Mouse (Mus musculus) cortical plate, adult 2 months (tissue): ENCODE data around the gene Aire. TPM values are rescaled to one million over a fixed set of nuclear protein-coding genes. Genes with fewer than 3 reads are reported as not detected.
"Not testable (repeated sequence)": the region's sequence is repeated elsewhere in the genome, so short reads cannot be mapped to it uniquely, and the experiment has no call there.

Source experiments
- H3K27ac ChIP-seq: fragments of 200-500 bp; 2 replicates; pipeline ENCODE4 v1.5.1; 2012; ENCODE audit warnings: low read length, control low read depth, inconsistent platforms; ENCODE audit not compliant: insufficient read depth
- H3K4me1 ChIP-seq: fragments of 200-500 bp; 2 replicates; pipeline ENCODE4 v1.6.1; 2011; ENCODE audit warnings: low read length; ENCODE audit not compliant: control insufficient read depth, insufficient read depth
- H3K4me3 ChIP-seq: fragments of 200-500 bp; 2 replicates; pipeline ENCODE4 v1.5.1; 2011; ENCODE audit warnings: mild to moderate bottlenecking, low read length, control low read depth; ENCODE audit not compliant: insufficient read depth
- CTCF ChIP-seq: fragments of 200-500 bp; IDR thresholded peaks from 2 replicates; pipeline ENCODE4 v1.5.1; 2011; ENCODE audit warnings: mild to moderate bottlenecking, control low read depth, low read length; ENCODE audit not compliant: insufficient read depth; ENCODE audit errors: extremely low read depth
- POLR2A ChIP-seq: fragments of 200-500 bp; IDR thresholded peaks from 2 replicates; pipeline ENCODE4 v1.6.1; 2011; ENCODE audit warnings: mild to moderate bottlenecking, low read length, control low read depth; ENCODE audit not compliant: insufficient read depth; ENCODE audit errors: extremely low read depth
- polyA plus RNA-seq: library from polyadenylated mRNA; depleted of rRNA; stranded (reverse); fragments of >200 nt; gene quantifications from 2 replicates; pipeline ENCODE4 v1.2.3, GENCODE M21; 2012

Gene Aire
- polyA plus RNA-seq, 1 experiment, result 0.65 TPM

DNA sequence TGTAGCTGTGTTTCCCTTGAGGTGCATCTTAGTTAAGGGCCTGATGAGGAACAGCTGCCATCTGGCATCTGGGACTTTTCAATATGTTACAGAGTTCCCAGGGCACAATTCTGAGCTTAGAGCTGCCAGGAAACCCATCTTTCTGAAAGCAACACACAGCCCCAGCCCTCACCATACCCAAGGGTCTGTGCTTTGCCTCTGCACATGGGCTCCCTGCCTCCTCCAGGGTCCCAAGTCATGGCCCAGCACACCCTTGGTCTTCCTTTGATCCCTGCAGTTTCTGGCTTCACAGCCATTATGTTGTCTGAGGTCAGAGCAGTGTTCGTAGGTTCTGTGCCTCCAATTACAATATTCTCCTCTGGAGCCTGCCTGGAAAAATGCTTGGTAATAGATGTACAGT lies 14.3 kb downstream of the Aire start:
- no peaks in the 10 kb centered on the region for H3K4me1 ChIP-seq
- no peak overlapping the region for H3K27ac ChIP-seq
- no peak overlapping the region for H3K4me3 ChIP-seq
- TF ChIP-seq POLR2A (no peak), CTCF (no peak)

DNA sequence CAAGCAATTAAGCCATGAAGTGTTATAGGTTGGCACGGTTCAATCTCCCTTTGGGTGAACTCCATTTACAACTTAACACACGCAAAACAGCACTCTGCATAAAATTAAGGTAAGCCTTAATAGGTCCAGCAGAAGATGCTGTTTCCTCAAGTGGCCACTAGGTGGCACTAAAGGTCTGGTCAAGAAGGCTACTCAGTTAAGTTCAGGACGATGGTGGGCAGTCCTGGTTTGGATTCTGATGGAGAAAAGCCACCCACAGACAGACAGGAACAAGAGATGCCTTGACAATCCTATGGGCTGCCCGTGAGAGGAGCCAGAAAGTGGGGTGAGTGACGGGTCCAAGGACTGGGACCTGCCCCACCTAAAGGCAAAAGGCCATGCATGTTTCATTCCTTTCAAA lies 15.3 kb downstream of the Aire start:
- no peak overlapping the region for H3K4me3 ChIP-seq
- H3K27ac ChIP-seq, result no peak overlapping the region
- TF ChIP-seq POLR2A (no peak), CTCF (peak; percentile 95)
- no peaks in the 10 kb centered on the region for H3K4me1 ChIP-seq

DNA sequence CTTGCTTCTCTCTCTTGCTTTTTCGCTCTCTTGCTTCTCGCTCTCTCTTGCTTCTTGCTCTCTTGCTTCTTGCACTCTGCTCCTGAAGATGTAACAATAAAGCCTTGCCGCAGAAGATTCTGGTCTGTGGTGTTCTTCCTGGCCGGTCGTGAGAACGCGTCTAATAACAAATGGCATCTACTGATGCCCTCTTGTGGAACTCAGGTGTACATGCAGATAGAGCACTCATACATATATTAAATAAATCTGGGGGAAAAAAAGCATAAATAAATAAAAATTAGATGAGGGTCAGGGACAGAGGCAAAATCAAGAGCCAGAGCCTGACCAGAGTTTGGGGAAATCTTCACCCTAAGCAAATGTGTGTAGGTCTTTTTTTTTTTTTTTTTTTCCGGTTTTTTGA lies 18.0 kb downstream of the Aire start:
- H3K4me1 ChIP-seq, H3K4me3 ChIP-seq: not testable (repeated sequence)

DNA sequence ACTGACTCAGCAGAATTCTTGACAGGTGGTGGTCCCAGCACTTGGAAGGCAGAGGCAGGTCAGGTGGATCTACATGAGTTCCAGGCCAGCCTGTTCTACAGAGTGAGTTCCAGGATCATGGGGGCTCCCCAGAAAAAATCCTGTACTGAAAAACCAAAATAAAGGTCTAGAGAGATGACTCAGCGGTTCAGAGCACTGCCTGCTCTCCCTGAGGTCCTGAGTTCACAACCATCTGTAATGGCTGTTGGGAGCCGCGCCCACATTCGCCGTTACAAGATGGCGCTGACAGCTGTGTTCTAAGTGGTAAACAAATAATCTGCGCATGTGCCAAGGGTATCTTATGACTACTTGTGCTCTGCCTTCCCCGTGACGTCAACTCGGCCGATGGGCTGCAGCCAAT lies 23.4 kb downstream of the Aire start:
- not testable (repeated sequence) for H3K27ac ChIP-seq, H3K4me3 ChIP-seq, H3K4me1 ChIP-seq

More for the DNA sequence above, 18.0 kb downstream of the Aire start:
- H3K27ac ChIP-seq, result not testable (repeated sequence)

GRCm38 (mm10) chr10:78019291-78019690 lies 24.1 kb downstream of the Aire start:
- Histone ChIP-seq H3K4me3 (no peak overlapping the region), H3K4me1 (no peaks in the 10 kb centered on the region), H3K27ac (no peak overlapping the region)
- TF ChIP-seq CTCF (no peak), POLR2A (no peak)

GRCm38 (mm10) chr10:78018797-78019203 lies 24.6 kb downstream of the Aire start:
- TF ChIP-seq CTCF (peak; percentile 86), POLR2A (no peak)

GRCm38 (mm10) chr10:78016366-78016765 lies 27.0 kb downstream of the Aire start:
- no peaks in the 10 kb centered on the region for H3K4me1 ChIP-seq
- no peak for TF ChIP-seq CTCF
- no peak for TF ChIP-seq POLR2A
- no peak overlapping the region for H3K4me3 ChIP-seq
- no peak overlapping the region for H3K27ac ChIP-seq

More at GRCm38 (mm10) chr10:78018797-78019203, 24.6 kb downstream of the Aire start:
- H3K27ac ChIP-seq, result no peak overlapping the region
- H3K4me1 ChIP-seq, result no peaks in the 10 kb centered on the region
- H3K4me3 ChIP-seq, result no peak overlapping the region

DNA sequence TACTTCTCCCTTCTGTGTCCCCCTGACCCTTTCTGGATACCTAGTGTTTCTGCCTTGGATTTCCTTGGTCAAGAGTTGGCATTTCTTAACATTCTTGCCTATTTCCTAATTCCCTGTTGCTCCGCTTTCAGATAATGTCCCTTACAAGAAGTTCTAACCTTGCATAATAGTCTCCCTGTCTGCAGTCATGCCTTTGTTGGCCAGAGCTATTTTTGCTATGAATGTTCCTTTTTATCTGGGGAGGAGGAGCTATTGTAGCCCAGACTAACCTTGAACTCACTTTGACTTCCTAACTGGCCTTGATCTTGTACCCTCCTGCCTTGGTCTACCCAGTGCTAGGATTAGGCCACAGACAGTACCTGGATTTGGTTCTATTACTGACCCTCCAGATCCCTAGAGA lies 27.9 kb downstream of the Aire start:
- Histone ChIP-seq H3K4me1 (no peaks in the 10 kb centered on the region), H3K27ac (no peak overlapping the region), H3K4me3 (no peak overlapping the region)
- TF ChIP-seq POLR2A, result no peak
- no peak for TF ChIP-seq CTCF

DNA sequence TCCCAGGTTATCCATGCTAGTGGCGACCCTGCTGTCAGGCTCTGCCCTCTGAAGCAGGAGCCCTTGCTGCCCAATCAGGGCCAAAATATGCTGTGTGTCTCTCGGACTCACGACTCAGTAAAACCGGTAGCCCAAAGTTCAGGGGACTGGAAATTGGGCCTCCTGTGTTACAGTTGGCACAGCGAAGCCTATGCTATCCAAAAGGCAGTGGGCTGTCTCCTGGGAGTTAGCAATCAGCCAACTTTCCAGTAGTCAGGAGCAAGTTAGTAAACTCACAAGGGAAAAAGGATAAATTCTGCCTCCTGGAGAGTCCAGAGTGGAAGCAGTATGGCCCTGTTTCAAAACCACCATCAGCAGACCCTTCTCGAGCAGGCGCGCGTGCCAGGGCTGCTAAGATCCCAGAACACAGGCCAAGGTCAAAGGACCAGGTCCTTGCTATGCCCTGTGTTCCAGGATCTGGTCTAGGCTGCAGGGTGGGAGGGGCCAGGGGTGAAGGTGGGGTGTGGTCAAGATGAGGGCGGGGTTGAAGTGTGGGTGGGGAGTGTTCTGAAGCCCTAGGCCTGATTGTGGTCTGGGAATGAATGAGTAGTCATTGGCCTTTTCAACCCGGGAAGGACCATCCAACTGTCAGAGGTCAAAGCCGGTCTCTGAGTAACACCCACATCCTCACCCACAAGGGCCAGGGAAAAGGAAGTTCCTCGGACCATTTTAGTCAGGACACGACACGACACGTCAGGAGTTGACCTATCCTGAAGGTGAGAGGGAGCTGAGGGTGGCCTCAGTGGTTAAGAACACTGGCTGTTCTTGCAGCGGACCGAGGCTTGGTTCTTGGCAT lies 30.5 kb downstream of the Aire start:
- no peak for TF ChIP-seq POLR2A
- TF ChIP-seq CTCF, result no peak
- no peak overlapping the region for H3K4me3 ChIP-seq
- H3K4me1 ChIP-seq, result peaks cover 3% of the 10 kb centered on the region; the same call in 1 of the 2 replicates
- no peak overlapping the region for H3K27ac ChIP-seq

DNA sequence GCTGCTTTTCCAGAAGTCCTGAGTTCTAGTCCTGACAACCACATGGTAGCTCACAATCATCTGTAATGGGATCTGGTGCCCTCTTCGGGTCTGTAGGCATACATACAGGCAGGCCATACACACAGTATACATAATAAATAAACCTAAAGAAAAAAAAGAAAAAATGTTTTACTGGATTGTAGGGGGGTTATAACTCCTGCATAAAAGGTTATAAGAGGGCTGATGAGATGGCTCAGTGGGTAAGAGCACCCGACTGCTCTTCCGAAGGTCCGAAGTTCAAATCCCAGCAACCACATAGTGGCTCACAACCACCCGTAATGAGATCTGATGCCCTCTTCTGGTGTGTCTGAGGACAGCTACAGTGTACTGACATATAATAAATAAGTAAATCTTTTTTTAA lies 32.3 kb downstream of the Aire start:
- not testable (repeated sequence) for H3K4me1 ChIP-seq, H3K27ac ChIP-seq, H3K4me3 ChIP-seq

GRCm38 (mm10) chr10:78010335-78010734 lies 33.1 kb downstream of the Aire start:
- Histone ChIP-seq H3K27ac (no peak overlapping the region), H3K4me1 (peaks cover 10% of the 10 kb centered on the region), H3K4me3 (no peak overlapping the region; the same call in 1 of the 2 replicates)
- TF ChIP-seq CTCF (no peak), POLR2A (no peak)

DNA sequence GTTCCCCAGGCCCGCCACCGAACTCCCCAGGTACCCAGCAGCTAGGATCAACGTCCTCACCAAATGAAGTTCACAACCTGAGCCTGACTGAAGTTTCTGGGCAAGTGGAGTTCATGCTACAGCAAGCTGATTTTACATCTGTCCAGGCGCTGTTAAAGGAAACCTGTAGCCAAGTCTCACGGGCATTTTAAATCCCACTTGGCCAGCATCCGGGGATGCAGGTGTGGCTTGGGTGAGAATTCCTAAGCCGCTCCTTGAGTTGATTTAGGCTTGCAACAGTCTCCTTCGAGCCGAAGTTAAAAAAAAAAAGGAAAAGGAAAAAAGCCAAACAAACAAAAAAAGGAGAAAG lies 33.5 kb downstream of the Aire start, which contains the start of gene Pfkl:
TSS of gene Pfkl (minus strand) at position 139 of the 349 bp plus-strand sequence.
- Histone ChIP-seq H3K27ac (peak within 1 kb of the TSS; percentile 98), H3K4me1 (peaks cover 14% of the 10 kb centered on the region), H3K4me3 (peak within 1 kb of the TSS; percentile 86)
- TF ChIP-seq POLR2A (no peak), CTCF (no peak)
